Mouse (Mus musculus) mouse trophoblast stem cell (cell line): Measurements from ENCODE around the gene Zeb2.

ENCODE experiments used
- in situ Hi-C, 2 experiments: fragments of 300-500 bp; cut with MseI, MboI; formaldehyde crosslinking; loops; 2 replicates in 1 of 2; 3 replicates in 1 of 2; pipeline ENCODE4 v1.15.1; 2025

Gene Zeb2

GRCm38 (mm10) chr2:45096638-45097247, 20.5 kb downstream of the Zeb2 start:
- in situ Hi-C loops: no loop called here

- in situ Hi-C loops: no loop called here
Measured at GRCm38 (mm10) chr2:45095825-45096224, 21.4 kb downstream of the Zeb2 start.

- in situ Hi-C loops: no loop called here
Measured at GRCm38 (mm10) chr2:45094371-45094967, 22.7 kb downstream of the Zeb2 start.

GRCm38 (mm10) chr2:45093479-45093878, 23.7 kb downstream of the Zeb2 start:
- in situ Hi-C loops: no loop called here

GRCm38 (mm10) chr2:45092654-45093053, 24.5 kb downstream of the Zeb2 start:
- in situ Hi-C loops: no loop called here

GRCm38 (mm10) chr2:45090529-45091297, 26.5 kb downstream of the Zeb2 start:
- in situ Hi-C loops: no loop called here

GRCm38 (mm10) chr2:45089251-45089530, 28.0 kb downstream of the Zeb2 start:
- in situ Hi-C loops: no loop called here

- in situ Hi-C loops: no loop called here
Measured at GRCm38 (mm10) chr2:45088435-45089250, 28.6 kb downstream of the Zeb2 start.

GRCm38 (mm10) chr2:45087208-45087607, 30.0 kb downstream of the Zeb2 start:
- in situ Hi-C loops: no loop called here

GRCm38 (mm10) chr2:45085653-45086052, 31.5 kb downstream of the Zeb2 start:
- in situ Hi-C loops: no loop called here

- in situ Hi-C loops: no loop called here
Measured at GRCm38 (mm10) chr2:45083042-45083441, 34.2 kb downstream of the Zeb2 start.

- in situ Hi-C loops: no loop called here
Measured at GRCm38 (mm10) chr2:45081559-45081958, 35.6 kb downstream of the Zeb2 start.

GRCm38 (mm10) chr2:45077938-45078487, 39.2 kb downstream of the Zeb2 start:
- in situ Hi-C loops: no loop called here

- in situ Hi-C loops: no loop called here
Measured at GRCm38 (mm10) chr2:45077383-45077782, 39.8 kb downstream of the Zeb2 start.

GRCm38 (mm10) chr2:45073025-45073424, 44.2 kb downstream of the Zeb2 start:
- in situ Hi-C loops: no loop called here

GRCm38 (mm10) chr2:45071296-45071695, 45.9 kb downstream of the Zeb2 start:
- in situ Hi-C loops: no loop called here

GRCm38 (mm10) chr2:45070612-45071276, 46.5 kb downstream of the Zeb2 start:
- in situ Hi-C loops: no loop called here

- in situ Hi-C loops: no loop called here
Measured at GRCm38 (mm10) chr2:45068792-45069550, 48.2 kb downstream of the Zeb2 start.

- in situ Hi-C loops: no loop called here
Measured at GRCm38 (mm10) chr2:45067116-45067515, 50.1 kb downstream of the Zeb2 start.

- in situ Hi-C loops: no loop called here
Measured at GRCm38 (mm10) chr2:45063300-45063890, 53.8 kb downstream of the Zeb2 start.
